ENCODE assay signal across 9 mouse cellular contexts in genomic region chr10:41500941-41501340, GRCm38 (mm10). TPM values are rescaled to one million over a fixed set of nuclear protein-coding genes. Genes with fewer than 3 reads are reported as not detected.
DNase-seq lines count a peak whose midpoint lies in the region; ATAC-seq lines count a peak whose summit lies in the region.
"Had no signal": no experiment of that assay in that cellular context is flagged by ENCODE, and none has a peak within 500 bp of the region (broad histone marks: within the 10 kb centered on the region; RNA-seq: fewer than 3 reads in every experiment).

No protein-coding gene starts in this region.

- DNase-seq in right cerebral cortex, adult 18-20 months, result peak; percentile 50
- no peak for DNase-seq in right cerebral cortex, postnatal 14 days

- peak; percentile 76; the same call in 1 of the 2 replicates for ATAC-seq in hindbrain, embryonic 16.5 days
- no peak for ATAC-seq in hindbrain, embryonic 13.5 days (ENCODE audit: low FRiP score)
- no peak for ATAC-seq in heart, embryonic 13.5 days (ENCODE audit: extremely low read depth, insufficient number of reproducible peaks, low FRiP score, low TSS enrichment)
- ATAC-seq in granulocyte monocyte progenitor cell, adult 5-6 weeks (replicated peaks; ENCODE audit: poor library complexity, severe bottlenecking), result no peak
- no peak for ATAC-seq in liver, embryonic 12.5 days

- H3K9me3 ChIP-seq in hindbrain, embryonic 16.5 days (ENCODE audit: control insufficient read depth, low read length), result no peaks in the 10 kb centered on the region
- H3K9me3 ChIP-seq in hindbrain, embryonic 13.5 days, result no peaks in the 10 kb centered on the region
- no peaks in the 10 kb centered on the region for H3K9me3 ChIP-seq in heart, embryonic 13.5 days
- no peaks in the 10 kb centered on the region for H3K9me3 ChIP-seq in liver, embryonic 12.5 days (replicated peaks)
- H3K9me3 ChIP-seq: midbrain, embryonic 12.5 days had no signal

- H3K4me1 ChIP-seq in hindbrain, embryonic 16.5 days (ENCODE audit: control insufficient read depth, insufficient read depth, low read depth, low read length), result no peaks in the 10 kb centered on the region
- H3K4me1 ChIP-seq in hindbrain, embryonic 13.5 days (replicated peaks), result 0 out of 2 replicates have a peak, but pooled peaks cover 3% of the 10 kb centered on the region
- peaks cover 17% of the 10 kb centered on the region for H3K4me1 ChIP-seq in heart, embryonic 13.5 days
- no peaks in the 10 kb centered on the region for H3K4me1 ChIP-seq in liver, embryonic 12.5 days
- H3K4me1 ChIP-seq: midbrain, embryonic 12.5 days had no signal

- H3K9ac ChIP-seq in hindbrain, embryonic 16.5 days (ENCODE audit: low read depth, low read length), result no peak overlapping the region
- no peak overlapping the region for H3K9ac ChIP-seq in hindbrain, embryonic 13.5 days
- H3K9ac ChIP-seq in heart, embryonic 13.5 days, result no peak overlapping the region
- H3K9ac ChIP-seq in liver, embryonic 12.5 days, result no peak overlapping the region
- H3K9ac ChIP-seq: midbrain, embryonic 12.5 days had no signal

- H3K27me3 ChIP-seq in hindbrain, embryonic 16.5 days (replicated peaks; ENCODE audit: control insufficient read depth, insufficient read depth, low read length), result no peaks in the 10 kb centered on the region
- H3K27me3 ChIP-seq in hindbrain, embryonic 13.5 days, result no peaks in the 10 kb centered on the region
- no peaks in the 10 kb centered on the region for H3K27me3 ChIP-seq in heart, embryonic 13.5 days (replicated peaks)
- no peaks in the 10 kb centered on the region for H3K27me3 ChIP-seq in liver, embryonic 12.5 days (replicated peaks)
- H3K27me3 ChIP-seq: midbrain, embryonic 12.5 days had no signal

- H3K36me3 ChIP-seq in hindbrain, embryonic 16.5 days (ENCODE audit: control insufficient read depth, insufficient read depth, low read length), result no peaks in the 10 kb centered on the region
- no peaks in the 10 kb centered on the region for H3K36me3 ChIP-seq in hindbrain, embryonic 13.5 days
- H3K36me3 ChIP-seq in heart, embryonic 13.5 days, result no peaks in the 10 kb centered on the region
- H3K36me3 ChIP-seq in liver, embryonic 12.5 days, result no peaks in the 10 kb centered on the region
- H3K36me3 ChIP-seq: midbrain, embryonic 12.5 days had no signal

- WGBS in hindbrain, embryonic 16.5 days, result 44% methylated on average over 4 of the region's 4 CpGs
- WGBS in hindbrain, embryonic 13.5 days, result 69% methylated on average over 4 of the region's 4 CpGs
- 35% methylated on average over 4 of the region's 4 CpGs for WGBS in heart, embryonic 13.5 days
- 62% methylated on average over 4 of the region's 4 CpGs for WGBS in liver, embryonic 12.5 days (ENCODE audit: insufficient replicate concordance)

- no peak overlapping the region for H3K27ac ChIP-seq in hindbrain, embryonic 16.5 days (ENCODE audit: low read depth, low read length)
- H3K27ac ChIP-seq in hindbrain, embryonic 13.5 days, result no peak overlapping the region
- 0 out of 2 replicates have a peak overlapping the region, but pooled peaks have one; percentile 45 for H3K27ac ChIP-seq in heart, embryonic 13.5 days (replicated peaks)
- no peak overlapping the region for H3K27ac ChIP-seq in liver, embryonic 12.5 days
- H3K27ac ChIP-seq: midbrain, embryonic 12.5 days had no signal

- no peak overlapping the region for H3K4me3 ChIP-seq in hindbrain, embryonic 16.5 days (ENCODE audit: low read length)
- H3K4me3 ChIP-seq in hindbrain, embryonic 13.5 days, result no peak overlapping the region
- no peak overlapping the region for H3K4me3 ChIP-seq in heart, embryonic 13.5 days
- H3K4me3 ChIP-seq in liver, embryonic 12.5 days, result no peak overlapping the region
- H3K4me3 ChIP-seq: midbrain, embryonic 12.5 days had no signal

- no peak overlapping the region for H3K4me2 ChIP-seq in hindbrain, embryonic 16.5 days (ENCODE audit: low read length)
- H3K4me2 ChIP-seq in hindbrain, embryonic 13.5 days, result no peak overlapping the region
- no peak overlapping the region for H3K4me2 ChIP-seq in heart, embryonic 13.5 days
- no peak overlapping the region for H3K4me2 ChIP-seq in liver, embryonic 12.5 days
- H3K4me2 ChIP-seq: midbrain, embryonic 12.5 days had no signal

RNA-seq across cellular contexts. Expression of gene Ppil6, which starts 10.7 kb away (rescaled TPM):
- polyA plus RNA-seq in hindbrain, embryonic 16.5 days (2015; fragmentation: Nextera tagmentation; extraction: Ambion mirVana), result 4.5 and 5.3 TPM in 2 replicates
- 2.7 and 4.6 TPM in 2 replicates for polyA plus RNA-seq in hindbrain, embryonic 13.5 days (2015; fragmentation: Nextera tagmentation; extraction: Ambion mirVana)
- polyA plus RNA-seq in heart, embryonic 13.5 days (2015; fragmentation: Nextera tagmentation; extraction: Ambion mirVana), result 1.1 and 1.3 TPM in 2 replicates
- not detected in 2 replicates for total RNA-seq in granulocyte monocyte progenitor cell, adult 5-6 weeks (2014; fragmentation: Nextera tagmentation)
- total RNA-seq in granulocyte monocyte progenitor cell, adult 5-6 weeks (2017), result not detected in 2 replicates
- polyA plus RNA-seq in liver, embryonic 12.5 days (2016; fragmentation: Nextera tagmentation; extraction: Ambion mirVana), result 0.12 TPM in 1 of 2 replicates, not detected in the other
- polyA plus RNA-seq: spleen, adult 2 months had no signal

RNA-seq across cellular contexts. Expression of gene Smpd2, which starts 10.8 kb away (rescaled TPM):
- 46.5 and 52.9 TPM in 2 replicates for polyA plus RNA-seq in hindbrain, embryonic 16.5 days (2015; fragmentation: Nextera tagmentation; extraction: Ambion mirVana)
- 31.6 and 39.4 TPM in 2 replicates for polyA plus RNA-seq in hindbrain, embryonic 13.5 days (2015; fragmentation: Nextera tagmentation; extraction: Ambion mirVana)
- 46.3 and 48.4 TPM in 2 replicates for polyA plus RNA-seq in heart, embryonic 13.5 days (2015; fragmentation: Nextera tagmentation; extraction: Ambion mirVana)
- total RNA-seq in granulocyte monocyte progenitor cell, adult 5-6 weeks (2014; fragmentation: Nextera tagmentation), result 23.0 and 24.4 TPM in 2 replicates
- total RNA-seq in granulocyte monocyte progenitor cell, adult 5-6 weeks (2017), result 10.1 and 13.0 TPM in 2 replicates
- polyA plus RNA-seq in liver, embryonic 12.5 days (2016; fragmentation: Nextera tagmentation; extraction: Ambion mirVana), result 12.2 and 13.4 TPM in 2 replicates

RNA-seq across cellular contexts. Expression of gene Cd164, which starts 18.3 kb away (rescaled TPM):
- polyA plus RNA-seq in hindbrain, embryonic 16.5 days (2015; fragmentation: Nextera tagmentation; extraction: Ambion mirVana), result 57.2 and 62.9 TPM in 2 replicates
- polyA plus RNA-seq in hindbrain, embryonic 13.5 days (2015; fragmentation: Nextera tagmentation; extraction: Ambion mirVana), result 55.9 and 62.1 TPM in 2 replicates
- 166 and 169 TPM in 2 replicates for polyA plus RNA-seq in heart, embryonic 13.5 days (2015; fragmentation: Nextera tagmentation; extraction: Ambion mirVana)
- total RNA-seq in granulocyte monocyte progenitor cell, adult 5-6 weeks (2014; fragmentation: Nextera tagmentation), result 140 and 168 TPM in 2 replicates
- total RNA-seq in granulocyte monocyte progenitor cell, adult 5-6 weeks (2017), result 169 and 206 TPM in 2 replicates
- 83.6 TPM in 2 replicates for polyA plus RNA-seq in liver, embryonic 12.5 days (2016; fragmentation: Nextera tagmentation; extraction: Ambion mirVana)

RNA-seq across cellular contexts. Expression of gene Mical1, which starts 24.8 kb away (rescaled TPM):
- polyA plus RNA-seq in hindbrain, embryonic 16.5 days (2015; fragmentation: Nextera tagmentation; extraction: Ambion mirVana), result 25.9 and 31.0 TPM in 2 replicates
- polyA plus RNA-seq in hindbrain, embryonic 13.5 days (2015; fragmentation: Nextera tagmentation; extraction: Ambion mirVana), result 27.9 and 29.6 TPM in 2 replicates
- 33.4 and 33.8 TPM in 2 replicates for polyA plus RNA-seq in heart, embryonic 13.5 days (2015; fragmentation: Nextera tagmentation; extraction: Ambion mirVana)
- total RNA-seq in granulocyte monocyte progenitor cell, adult 5-6 weeks (2014; fragmentation: Nextera tagmentation), result 74.8 and 105 TPM in 2 replicates
- total RNA-seq in granulocyte monocyte progenitor cell, adult 5-6 weeks (2017), result 32.2 and 49.3 TPM in 2 replicates
- 10.6 TPM in 2 replicates for polyA plus RNA-seq in liver, embryonic 12.5 days (2016; fragmentation: Nextera tagmentation; extraction: Ambion mirVana)

RNA-seq across cellular contexts. Expression of gene Zbtb24, which starts 50.8 kb away (rescaled TPM):
- 16.9 and 18.2 TPM in 2 replicates for polyA plus RNA-seq in hindbrain, embryonic 16.5 days (2015; fragmentation: Nextera tagmentation; extraction: Ambion mirVana)
- 20.5 and 21.6 TPM in 2 replicates for polyA plus RNA-seq in hindbrain, embryonic 13.5 days (2015; fragmentation: Nextera tagmentation; extraction: Ambion mirVana)
- 11.2 and 11.3 TPM in 2 replicates for polyA plus RNA-seq in heart, embryonic 13.5 days (2015; fragmentation: Nextera tagmentation; extraction: Ambion mirVana)
- 11.4 and 14.1 TPM in 2 replicates for total RNA-seq in granulocyte monocyte progenitor cell, adult 5-6 weeks (2014; fragmentation: Nextera tagmentation)
- total RNA-seq in granulocyte monocyte progenitor cell, adult 5-6 weeks (2017), result 17.2 and 18.1 TPM in 2 replicates
- polyA plus RNA-seq in liver, embryonic 12.5 days (2016; fragmentation: Nextera tagmentation; extraction: Ambion mirVana), result 7.3 and 8.5 TPM in 2 replicates
